Mouse (Mus musculus) adrenal gland, postnatal 36 days (tissue): Measurements from ENCODE around the gene Snx9. TPM values are rescaled to one million over a fixed set of nuclear protein-coding genes. Genes with fewer than 3 reads are reported as not detected.

ENCODE experiments used
- DNase-seq, 2 experiments: peaks; one replicate each; pipeline ENCODE4 v3.0.0; 2021; ENCODE audit warnings: mixed read lengths in 1 of 2
- total RNA-seq, 2 experiments: library from RNA; stranded (reverse); gene quantifications; 2 replicates each; pipeline ENCODE4 v1.2.3; 2021

Snx9 gene
- total RNA-seq, 2 experiments from 2014 or later: 49.7 to 57.2 TPM

DNA sequence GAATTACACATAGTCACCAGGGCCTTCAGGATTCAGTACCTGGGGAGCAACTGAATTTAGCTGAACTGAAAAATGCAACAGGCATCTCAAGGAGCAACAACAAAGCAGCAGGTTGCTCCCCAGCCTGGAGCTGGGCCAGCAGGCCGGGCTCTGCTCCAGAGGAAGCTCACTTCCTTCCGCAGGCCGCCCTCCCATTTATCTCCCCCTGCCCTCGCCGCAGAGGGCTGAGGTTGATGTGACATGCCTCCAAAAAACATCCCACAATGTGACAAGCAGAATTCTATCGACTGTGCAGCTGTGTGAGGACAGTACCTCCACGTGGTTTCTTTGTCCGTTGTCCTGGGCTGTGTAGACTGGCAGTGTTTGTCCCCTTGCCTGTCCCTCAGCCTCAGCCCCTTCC is 44.3 kb downstream of the Snx9 start:
- DNase-seq: peak; percentile 83 to 90

DNA sequence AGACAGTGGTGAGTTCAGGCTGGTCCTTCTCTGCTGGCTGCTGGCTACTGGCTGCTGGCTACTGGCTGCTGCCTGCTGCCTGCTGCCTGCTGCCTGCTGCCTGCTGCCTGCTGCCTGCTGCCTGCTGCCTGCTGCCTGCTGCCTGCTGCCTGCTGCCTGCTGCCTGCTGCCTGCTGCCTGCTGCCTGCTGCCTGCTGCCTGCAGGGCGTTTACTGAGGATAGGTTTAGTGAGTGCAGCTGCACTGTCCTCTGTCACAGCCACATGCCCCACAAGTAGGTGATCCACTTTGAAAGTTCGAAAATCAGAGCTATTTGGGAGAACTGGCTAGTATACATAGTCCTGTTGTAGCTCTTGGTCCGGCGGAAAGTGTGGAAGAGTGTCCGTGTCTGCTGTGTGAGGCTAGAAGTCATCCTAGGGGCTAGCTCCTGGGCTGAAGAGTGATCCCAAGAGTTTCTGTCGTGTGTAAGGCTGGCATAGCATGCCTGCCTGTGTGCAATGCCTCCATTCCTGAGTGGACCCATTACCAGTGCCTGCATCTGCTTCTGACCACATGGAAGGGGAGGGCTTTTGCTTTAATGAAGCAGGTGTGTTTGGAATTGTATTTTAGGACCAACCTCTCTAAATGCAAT is 45.2 kb downstream of the Snx9 start:
- no peak for DNase-seq

- no peak for DNase-seq
Observed at GRCm38 (mm10) chr17:5886943-5887800, 46.0 kb downstream of the Snx9 start.

- peak; percentile 92 to 95 for DNase-seq
Observed at GRCm38 (mm10) chr17:5890429-5890828, 49.3 kb downstream of the Snx9 start.

- DNase-seq: no peak
Observed at GRCm38 (mm10) chr17:5891933-5892683, 51.0 kb downstream of the Snx9 start.

- peak in 1 of 2 experiments; percentile 50 for DNase-seq
Observed at GRCm38 (mm10) chr17:5893092-5893491, 52.0 kb downstream of the Snx9 start.

DNA sequence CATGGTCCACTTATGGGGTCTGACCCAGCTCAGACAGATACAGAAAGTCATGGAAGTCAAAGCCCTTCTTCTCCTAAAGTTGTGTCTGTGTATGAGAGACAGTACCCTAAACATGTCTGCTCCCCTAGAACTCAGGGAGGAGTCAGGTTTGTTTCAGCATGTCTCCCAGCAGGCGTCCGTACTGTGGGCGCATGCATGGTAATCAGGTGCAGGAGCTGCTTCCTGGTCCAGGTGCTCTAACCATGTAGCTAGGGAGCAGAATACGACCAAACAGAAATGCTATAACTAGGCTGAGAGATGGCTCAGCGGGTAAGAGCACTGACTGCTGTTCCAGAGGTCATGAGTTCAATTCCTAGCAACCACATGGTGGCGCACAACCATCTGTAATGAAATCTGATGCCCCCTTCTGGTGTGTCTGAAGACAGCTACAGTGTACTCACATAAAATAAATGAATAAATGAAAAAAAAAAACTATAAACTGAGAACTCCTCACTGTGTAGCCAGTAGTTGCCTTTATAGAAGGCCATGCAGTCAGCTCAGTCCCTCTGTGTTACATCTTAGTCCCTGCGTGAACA is 52.5 kb downstream of the Snx9 start:
- no peak for DNase-seq

GRCm38 (mm10) chr17:5896066-5896465 is 54.9 kb downstream of the Snx9 start:
- DNase-seq: no peak

DNA sequence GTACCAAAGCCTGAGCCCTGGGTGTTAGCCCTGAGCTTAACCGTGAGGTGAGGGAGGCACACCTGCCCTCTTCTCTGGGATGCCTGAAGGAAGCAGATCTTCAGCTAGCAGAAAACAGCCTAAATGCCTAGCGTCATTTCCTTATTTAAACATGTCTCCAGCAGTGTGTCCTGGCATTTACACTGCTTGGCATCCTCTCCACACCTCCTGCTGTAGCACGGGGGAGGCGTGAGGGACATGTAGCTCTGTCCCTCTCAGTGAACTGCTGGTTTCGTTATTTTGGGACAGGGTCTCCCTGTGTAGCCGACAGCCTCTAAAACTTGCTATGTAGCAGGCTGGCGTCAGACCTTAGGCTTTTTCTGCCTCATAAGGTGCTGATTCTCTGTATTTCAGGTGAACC is 55.5 kb downstream of the Snx9 start:
- DNase-seq: no peak

DNA sequence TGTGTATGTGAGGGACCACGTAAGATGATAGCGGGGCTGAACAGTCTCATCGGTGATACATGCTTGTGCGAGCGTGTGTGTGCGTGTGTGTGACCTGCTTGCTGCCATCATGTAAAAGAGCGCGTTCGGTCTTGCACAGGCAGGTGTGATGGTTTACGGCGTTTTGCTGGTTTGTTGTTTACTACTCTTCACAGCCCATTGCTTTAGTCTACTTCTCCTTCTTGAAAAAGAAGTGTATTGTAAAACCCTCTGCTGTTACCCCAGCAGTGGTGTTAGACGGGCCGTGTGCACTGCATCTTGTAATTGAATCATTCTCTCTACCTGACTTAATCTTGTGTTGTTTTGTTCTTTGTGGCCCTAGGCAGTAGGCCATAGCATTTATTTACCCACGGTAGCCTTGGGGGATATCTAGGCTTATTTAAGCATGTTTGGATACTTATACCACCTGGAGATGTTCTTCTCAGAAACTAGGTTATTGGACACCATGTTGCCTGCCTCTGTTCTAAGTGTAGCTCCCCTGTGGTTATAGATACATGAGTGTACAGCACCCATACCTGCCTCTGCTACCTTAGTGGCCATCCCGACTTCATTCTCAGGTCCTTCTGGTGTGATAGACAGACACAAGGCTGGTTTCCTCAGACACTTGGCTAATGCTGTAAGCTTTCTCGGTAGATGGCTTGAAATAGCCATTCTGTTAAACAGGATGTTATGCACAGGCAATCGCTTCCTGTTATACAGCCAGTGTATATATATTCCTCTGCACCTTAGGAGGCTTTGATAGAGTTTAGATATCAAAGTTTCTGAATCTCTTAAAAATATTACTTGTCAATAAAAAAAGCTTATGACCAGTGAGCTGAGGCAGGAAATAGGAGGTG is 56.4 kb downstream of the Snx9 start:
- no peak for DNase-seq

- DNase-seq: peak in 1 of 2 experiments; percentile 34
Observed at GRCm38 (mm10) chr17:5899251-5899650, 58.1 kb downstream of the Snx9 start.

DNA sequence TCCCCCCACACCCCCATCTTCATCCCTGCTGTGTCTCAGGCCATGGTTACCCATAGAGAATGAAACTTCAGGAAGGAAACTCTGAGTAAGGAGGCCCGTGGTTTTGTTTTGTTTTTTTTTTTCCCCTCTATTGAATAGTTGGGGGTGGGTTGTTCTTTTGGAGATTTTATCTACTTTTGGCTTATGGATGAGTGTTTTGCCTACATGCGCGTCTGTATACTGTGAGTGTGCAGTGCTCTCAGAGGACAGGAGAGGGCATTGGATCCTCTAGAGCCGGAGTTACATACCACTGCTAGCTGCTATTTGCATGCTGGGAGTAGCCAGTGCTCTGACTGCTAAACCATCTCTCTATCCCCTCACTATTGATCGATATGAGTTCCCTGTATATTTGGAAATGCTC is 60.3 kb downstream of the Snx9 start:
- DNase-seq: no peak

DNA sequence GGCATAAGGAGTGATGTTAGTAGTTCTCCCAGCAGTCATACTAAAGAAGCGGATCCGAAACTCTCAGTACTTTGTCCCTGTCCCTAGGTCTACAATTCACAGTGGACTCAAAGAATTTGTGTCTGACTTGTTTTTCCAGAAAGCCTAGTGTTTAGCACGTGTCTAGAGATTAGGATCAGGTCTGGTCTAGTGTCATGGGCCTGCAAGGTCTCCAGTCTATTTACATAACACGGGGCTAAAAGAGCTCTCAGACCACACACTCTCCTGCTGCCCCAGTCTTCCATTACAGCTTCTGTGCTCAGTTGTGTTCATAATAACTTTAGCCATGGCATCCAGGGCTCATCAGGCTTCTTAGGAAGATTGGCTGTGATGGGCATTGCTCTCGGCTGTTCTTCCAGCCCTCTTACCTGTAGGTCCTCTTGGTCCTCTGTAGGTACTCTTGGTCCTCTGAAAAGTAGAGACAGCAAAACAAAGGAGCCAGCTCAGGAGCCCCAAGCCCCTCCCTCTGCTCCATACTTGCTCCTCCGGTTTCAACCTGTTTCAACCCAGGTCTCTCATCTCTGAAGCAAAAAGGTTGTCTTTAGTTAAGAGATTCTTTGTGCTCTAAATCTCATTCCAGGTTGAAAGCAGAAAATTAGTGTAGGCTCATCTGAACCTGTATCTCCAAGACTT is 62.6 kb downstream of the Snx9 start:
- no peak for DNase-seq

GRCm38 (mm10) chr17:5909681-5910080 is 68.6 kb downstream of the Snx9 start:
- peak in 1 of 2 experiments; percentile 70 for DNase-seq

DNA sequence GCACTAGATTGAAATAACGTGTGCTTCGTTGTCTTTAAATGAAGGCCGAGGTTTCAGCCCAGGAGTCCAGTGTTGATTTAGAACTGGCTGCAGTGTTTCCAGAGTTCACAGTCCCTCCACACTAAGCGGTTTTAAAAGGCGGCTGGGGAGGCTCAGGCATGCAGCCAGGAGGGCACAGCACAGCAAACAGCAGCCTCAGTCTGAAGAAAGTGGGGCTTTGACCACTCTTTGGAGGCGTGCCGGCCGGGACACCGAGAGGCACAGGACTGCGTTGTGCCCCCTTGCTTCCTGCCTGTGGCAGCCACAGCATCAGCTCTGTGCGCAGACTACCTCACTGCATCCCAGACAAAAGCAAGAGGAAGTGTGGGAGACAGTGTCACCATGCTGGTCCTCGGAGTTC is 70.5 kb downstream of the Snx9 start:
- DNase-seq: peak in 1 of 2 experiments; percentile 24

- DNase-seq: no peak
Observed at GRCm38 (mm10) chr17:5912797-5913196, 71.7 kb downstream of the Snx9 start.

- peak; percentile 30 to 48 for DNase-seq
Observed at GRCm38 (mm10) chr17:5914217-5914616, 73.1 kb downstream of the Snx9 start.

GRCm38 (mm10) chr17:5921954-5922353 is 80.8 kb downstream of the Snx9 start:
- DNase-seq: no peak

GRCm38 (mm10) chr17:5923281-5923680 is 82.2 kb downstream of the Snx9 start:
- DNase-seq: peak in 1 of 2 experiments; percentile 27

GRCm38 (mm10) chr17:5924238-5924637 is 83.1 kb downstream of the Snx9 start:
- DNase-seq: no peak

- DNase-seq: no peak
Observed at GRCm38 (mm10) chr17:5926710-5927109, 85.6 kb downstream of the Snx9 start.
